Mouse (Mus musculus) cerebellum, adult 2 months (tissue): ENCODE data around the gene Sec22a.

Experiments used
- CTCF ChIP-seq: fragments of 200-500 bp; IDR thresholded peaks from 2 replicates; pipeline ENCODE4 v1.5.1; 2011; ENCODE audit warnings: low read depth, mild to moderate bottlenecking, control low read depth, low read length, moderate library complexity, borderline replicate concordance; ENCODE audit not compliant: insufficient read depth
- POLR2A ChIP-seq: fragments of 200-500 bp; IDR thresholded peaks from 2 replicates; pipeline ENCODE4 v1.6.1; 2011; ENCODE audit warnings: low read length, control low read depth, borderline replicate concordance; ENCODE audit not compliant: insufficient read depth

DNA sequence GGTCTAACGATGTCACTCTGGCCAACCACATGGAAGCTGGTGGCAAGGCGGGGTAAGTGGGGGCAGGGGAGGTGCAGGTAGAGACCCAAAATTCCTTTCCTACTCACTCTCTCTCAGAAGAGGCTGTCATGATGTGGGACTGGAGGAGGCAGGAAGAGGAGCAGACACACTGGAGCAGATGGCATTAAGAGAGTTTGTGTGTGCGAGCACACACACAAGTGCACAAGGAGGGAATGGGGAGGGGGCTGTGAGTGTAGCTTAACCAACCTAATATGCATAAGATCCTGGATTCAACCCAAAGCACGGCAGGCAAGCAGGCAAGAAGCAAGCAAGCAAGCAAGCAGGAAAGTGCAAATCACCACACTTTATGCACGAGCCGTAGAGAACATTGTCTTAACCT, 92.8 kb downstream of the Sec22a start:
- TF ChIP-seq CTCF (no peak), POLR2A (no peak)
